Mouse (Mus musculus) limb, embryonic 11.5 days (tissue): ENCODE data around the gene Siglece. TPM values are rescaled to one million over a fixed set of nuclear protein-coding genes. Genes with fewer than 3 reads are reported as not detected.

Experiments used
- ATAC-seq: fragments of 200-750 bp; cut with Nextera tagmentation; 2 replicates; pipeline ENCODE4 v1.8.0; 2017; ENCODE audit warnings: low read depth; ENCODE audit not compliant: insufficient number of reproducible peaks, low FRiP score, low TSS enrichment
- DNase-seq: peaks from one replicate; pipeline ENCODE4 v3.0.0-alpha.2; 2015; ENCODE audit warnings: low spot score
- H3K27ac ChIP-seq: fragments of 300-500 bp; sonication (generic); replicated peaks from 2 replicates; pipeline ENCODE4 v1.5.1; 2014; ENCODE audit warnings: low read depth, mild to moderate bottlenecking, low read length
- H3K27me3 ChIP-seq: fragments of 300-500 bp; sonication (generic); 2 replicates; pipeline ENCODE4 v1.6.1; 2014; ENCODE audit warnings: mild to moderate bottlenecking, low read length, mixed read lengths; ENCODE audit not compliant: control insufficient read depth, insufficient read depth
- H3K36me3 ChIP-seq: fragments of 300-500 bp; sonication (generic); 2 replicates; pipeline ENCODE4 v1.6.1; 2014; ENCODE audit warnings: mild to moderate bottlenecking, low read length, moderate library complexity, mixed read lengths; ENCODE audit not compliant: control insufficient read depth, insufficient read depth
- H3K4me1 ChIP-seq: fragments of 300-500 bp; sonication (generic); 2 replicates; pipeline ENCODE4 v1.6.1; 2014; ENCODE audit warnings: low read length, mixed read lengths; ENCODE audit not compliant: control insufficient read depth, insufficient read depth
- H3K4me2 ChIP-seq: fragments of 300-500 bp; sonication (generic); 2 replicates; pipeline ENCODE4 v1.6.1; 2014; ENCODE audit warnings: low read depth, mild to moderate bottlenecking, moderate library complexity; ENCODE audit not compliant: severe bottlenecking
- H3K4me3 ChIP-seq: fragments of 300-500 bp; sonication (generic); 2 replicates; pipeline ENCODE4 v1.5.1; 2014; ENCODE audit warnings: low read depth, low read length
- H3K9ac ChIP-seq: fragments of 300-500 bp; sonication (generic); 2 replicates; pipeline ENCODE4 v1.6.1; 2014; ENCODE audit warnings: mild to moderate bottlenecking, low read length
- H3K9me3 ChIP-seq: fragments of 300-500 bp; sonication (generic); 2 replicates; pipeline ENCODE4 v1.6.1; 2016; ENCODE audit warnings: low read length; ENCODE audit not compliant: control insufficient read depth
- WGBS: fragments of 180-500 bp; shearing (Covaris S2); extraction: QIAGEN DNeasy Blood & Tissue Kit; methylation state at CpG from one replicate; pipeline ENCODE4 v1.1.7; 2014; 5-methylcytosine and 5-hydroxymethylcytosine counted together
- polyA plus RNA-seq: library from polyadenylated mRNA; unstranded; fragments of >200 nt; fragmentation: Nextera tagmentation; extraction: Ambion mirVana; gene quantifications from 2 replicates; pipeline ENCODE4 v1.2.1, GENCODE M21; 2014

The Siglece gene
- polyA plus RNA-seq, 1 experiment from 2014 or later: 0.17 TPM

- WGBS: 77% methylated on average over 17 of the region's 17 CpGs
- Histone ChIP-seq H3K4me1 (no peaks in the 10 kb centered on the region), H3K9ac (no peak overlapping the region), H3K27me3 (no peaks in the 10 kb centered on the region), H3K4me3 (no peak overlapping the region), H3K27ac (no peak overlapping the region), H3K4me2 (no peak overlapping the region), H3K36me3 (no peaks in the 10 kb centered on the region), H3K9me3 (no peaks in the 10 kb centered on the region)
- no peak for ATAC-seq
- DNase-seq: no peak
These were observed 16.8 kb downstream of the Siglece start for GRCm38 (mm10) chr7:43643046-43643652.

- 92% methylated on average over 5 of the region's 5 CpGs for WGBS
- Histone ChIP-seq H3K27me3 (no peaks in the 10 kb centered on the region), H3K4me2 (no peak overlapping the region), H3K27ac (no peak overlapping the region), H3K9ac (no peak overlapping the region), H3K4me3 (no peak overlapping the region), H3K9me3 (no peaks in the 10 kb centered on the region), H3K4me1 (no peaks in the 10 kb centered on the region), H3K36me3 (no peaks in the 10 kb centered on the region)
- ATAC-seq (no peak), DNase-seq (no peak)
These were observed 17.4 kb downstream of the Siglece start for GRCm38 (mm10) chr7:43642587-43642986.

DNA sequence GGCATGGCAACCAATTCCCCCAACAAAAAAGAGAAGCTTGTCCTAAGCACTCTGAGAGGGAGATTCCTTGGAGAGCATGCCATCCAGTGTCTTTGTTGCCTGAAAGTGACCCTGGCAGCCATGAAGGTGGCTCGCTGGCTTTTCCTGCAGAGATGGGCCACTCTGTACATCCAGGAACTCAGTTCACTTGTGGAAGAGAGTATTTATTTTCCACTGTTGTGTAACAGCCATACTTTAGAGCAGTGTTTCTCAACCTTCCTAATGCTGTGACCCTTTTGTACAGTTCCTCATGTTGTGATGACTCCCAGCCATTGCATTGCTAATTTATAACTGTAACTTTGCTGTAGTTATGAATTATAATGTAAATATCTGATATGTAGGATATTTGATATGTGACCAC lies 22.8 kb downstream of the Siglece start:
- DNase-seq (no peak), ATAC-seq (no peak)
- Histone ChIP-seq H3K4me3 (no peak overlapping the region), H3K27ac (no peak overlapping the region), H3K4me2 (no peak overlapping the region), H3K4me1 (no peaks in the 10 kb centered on the region), H3K9ac (no peak overlapping the region), H3K36me3 (no peaks in the 10 kb centered on the region), H3K9me3 (no peaks in the 10 kb centered on the region), H3K27me3 (no peaks in the 10 kb centered on the region)
- WGBS: 82% methylated on average over 1 of the region's 1 CpGs

DNA sequence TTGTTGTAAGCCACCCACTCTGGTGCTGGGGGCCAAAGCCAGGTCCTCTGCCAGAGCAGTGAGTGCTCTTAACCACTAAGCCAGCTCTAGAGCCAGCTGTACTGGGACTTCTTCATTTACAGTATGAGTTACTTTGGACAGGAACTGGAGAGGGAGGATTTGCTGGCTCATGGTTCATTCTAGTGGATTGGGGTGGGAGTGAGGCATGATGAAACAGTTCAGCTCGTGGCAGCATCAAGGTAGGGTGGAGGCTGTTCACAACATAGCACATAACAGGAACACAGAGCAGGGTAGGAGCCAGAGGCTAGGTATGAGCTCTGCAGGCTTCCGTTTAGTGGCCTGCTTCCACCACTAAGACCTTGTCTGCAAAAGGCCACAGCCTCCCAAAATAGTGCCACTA lies 23.8 kb downstream of the Siglece start:
- H3K27ac ChIP-seq: no peak overlapping the region
- ATAC-seq (no peak), DNase-seq (no peak)
- H3K4me2 ChIP-seq: no peak overlapping the region
- H3K36me3 ChIP-seq: no peaks in the 10 kb centered on the region
- H3K9me3 ChIP-seq: no peaks in the 10 kb centered on the region
- no peak overlapping the region for H3K4me3 ChIP-seq
- H3K27me3 ChIP-seq: no peaks in the 10 kb centered on the region
- H3K4me1 ChIP-seq: no peaks in the 10 kb centered on the region
- 65% methylated on average over 2 of the region's 2 CpGs for WGBS
- no peak overlapping the region for H3K9ac ChIP-seq

- Histone ChIP-seq H3K27ac (no peak within 1 kb of the TSS), H3K4me2 (no peak within 1 kb of the TSS), H3K36me3 (no peaks in the 10 kb centered on the region), H3K27me3 (no peaks in the 10 kb centered on the region), H3K9me3 (no peaks in the 10 kb centered on the region), H3K4me3 (no peak within 1 kb of the TSS), H3K9ac (no peak within 1 kb of the TSS), H3K4me1 (no peaks in the 10 kb centered on the region)
- 70% methylated on average over 6 of the region's 6 CpGs for WGBS
- no peak for DNase-seq
- ATAC-seq: no peak
These were observed 25.5 kb downstream of the Siglece start, which contains the start of gene Ceacam18 for GRCm38 (mm10) chr7:43634500-43634899. TSS of gene Ceacam18 (plus strand) at chr7:43634707.

GRCm38 (mm10) chr7:43633940-43634339 lies 26.0 kb downstream of the Siglece start:
- H3K4me1 ChIP-seq: no peaks in the 10 kb centered on the region
- no peaks in the 10 kb centered on the region for H3K27me3 ChIP-seq
- 75% methylated on average over 4 of the region's 4 CpGs for WGBS

DNA sequence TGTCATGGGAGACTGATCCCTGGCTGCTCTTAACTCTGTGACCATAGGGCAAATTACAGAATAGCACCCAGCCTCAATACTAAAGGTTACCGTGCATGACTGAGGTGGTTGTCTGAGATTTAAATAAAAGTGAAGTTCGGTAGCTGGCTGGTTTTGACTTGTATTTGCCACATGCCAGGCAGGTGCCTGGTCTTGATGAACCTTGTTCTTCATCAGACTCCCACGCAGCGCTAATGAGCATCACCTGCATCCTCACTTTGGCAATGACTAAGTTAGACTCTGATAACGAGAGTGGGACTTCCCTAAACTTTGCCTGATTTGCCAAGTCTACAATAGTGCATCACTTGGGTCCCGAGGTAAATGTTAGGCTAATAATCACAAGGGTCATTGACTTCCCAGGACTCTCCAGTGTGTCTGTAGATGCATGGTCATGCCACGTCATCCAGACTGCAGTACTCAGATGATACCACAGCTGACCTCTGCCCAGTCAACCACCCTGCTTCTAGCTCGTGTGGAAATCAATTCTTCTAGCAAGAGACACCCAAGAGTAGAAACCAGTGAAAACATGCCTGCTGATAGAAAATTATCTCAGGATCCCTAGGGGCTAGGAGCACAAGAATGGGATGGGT lies 34.1 kb downstream of the Siglece start:
- Histone ChIP-seq H3K9ac (no peak overlapping the region), H3K4me1 (no peaks in the 10 kb centered on the region), H3K4me3 (no peak overlapping the region), H3K36me3 (no peaks in the 10 kb centered on the region), H3K27ac (no peak overlapping the region), H3K9me3 (no peaks in the 10 kb centered on the region), H3K27me3 (no peaks in the 10 kb centered on the region), H3K4me2 (no peak overlapping the region)
- no peak for ATAC-seq
- no peak for DNase-seq
- WGBS: 84% methylated on average over 8 of the region's 8 CpGs

More at GRCm38 (mm10) chr7:43633940-43634339, 26.0 kb downstream of the Siglece start:
- Histone ChIP-seq H3K4me3 (no peak overlapping the region), H3K4me2 (no peak overlapping the region), H3K27ac (no peak overlapping the region), H3K36me3 (no peaks in the 10 kb centered on the region), H3K9me3 (no peaks in the 10 kb centered on the region), H3K9ac (no peak overlapping the region)
- ATAC-seq: no peak
- no peak for DNase-seq

DNA sequence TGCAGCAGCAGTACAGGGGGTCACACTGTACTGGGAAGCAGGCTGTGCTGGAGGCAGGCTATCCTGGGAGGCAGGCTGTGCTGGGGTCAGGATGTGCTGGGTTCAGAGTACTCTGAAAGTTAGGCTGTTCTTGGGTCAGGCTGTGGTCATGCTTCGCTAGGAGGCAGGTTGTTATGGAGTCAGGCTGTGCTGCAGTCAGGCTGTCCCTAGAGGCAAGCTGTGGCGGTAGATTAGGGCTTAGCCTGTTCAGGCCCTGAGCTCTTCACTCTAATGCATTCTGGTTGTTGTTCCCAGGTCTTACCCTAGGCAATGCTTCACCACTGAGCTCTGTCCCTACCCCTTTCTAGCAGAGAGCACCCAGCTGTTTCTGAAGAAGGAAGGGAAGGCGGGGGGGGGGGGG lies 34.9 kb downstream of the Siglece start:
- Histone ChIP-seq H3K4me1 (no peaks in the 10 kb centered on the region), H3K4me3 (no peak overlapping the region), H3K36me3 (no peaks in the 10 kb centered on the region), H3K9ac (no peak overlapping the region), H3K4me2 (no peak overlapping the region), H3K27me3 (no peaks in the 10 kb centered on the region), H3K27ac (no peak overlapping the region), H3K9me3 (no peaks in the 10 kb centered on the region)
- no peak for ATAC-seq
- DNase-seq: no peak
- WGBS: 69% methylated on average over 3 of the region's 3 CpGs

- H3K4me2 ChIP-seq: no peak overlapping the region
- H3K4me1 ChIP-seq: no peaks in the 10 kb centered on the region
- no peak overlapping the region for H3K27ac ChIP-seq
- ATAC-seq: no peak
- no peak overlapping the region for H3K4me3 ChIP-seq
- no peaks in the 10 kb centered on the region for H3K36me3 ChIP-seq
- peak; percentile 38 for DNase-seq
- no peak overlapping the region for H3K9ac ChIP-seq
- 8% methylated on average over 10 of the region's 10 CpGs for WGBS
- no peaks in the 10 kb centered on the region for H3K9me3 ChIP-seq
- no peaks in the 10 kb centered on the region for H3K27me3 ChIP-seq
These were observed 36.1 kb downstream of the Siglece start for GRCm38 (mm10) chr7:43623819-43624218.
